Mouse (Mus musculus) frontal cortex, postnatal 10 days (tissue): ENCODE results near the gene Gm44511.
"Not testable (repeated sequence)": the region's sequence is repeated elsewhere in the genome, so short reads cannot be mapped to it uniquely, and the experiment has no call there.

Experiments used
- DNase-seq, 2 experiments: peaks; one replicate each; pipeline ENCODE4 v3.0.0; 2022; ENCODE audit warnings: low spot score in 2 of 2, mixed read lengths in 1 of 2

The Gm44511 gene

GRCm38 (mm10) chr6:128840669-128841068, 14.6 kb upstream of the Gm44511 start:
- DNase-seq, result not testable (repeated sequence)

- no peak for DNase-seq
Observed at GRCm38 (mm10) chr6:128839921-128840320, 13.8 kb upstream of the Gm44511 start.

- peak; percentile 69 to 75 for DNase-seq
Observed at GRCm38 (mm10) chr6:128839266-128839771, 13.2 kb upstream of the Gm44511 start.

GRCm38 (mm10) chr6:128838342-128839265, 12.5 kb upstream of the Gm44511 start:
- DNase-seq, result peak; percentile 76 to 88

GRCm38 (mm10) chr6:128837454-128838341, 11.6 kb upstream of the Gm44511 start:
- DNase-seq, result peak in 1 of 2 experiments; percentile 50

GRCm38 (mm10) chr6:128836955-128837334, 10.8 kb upstream of the Gm44511 start:
- no peak for DNase-seq

GRCm38 (mm10) chr6:128836191-128836954, 10.3 kb upstream of the Gm44511 start:
- DNase-seq, result no peak

- DNase-seq, result no peak
Observed at GRCm38 (mm10) chr6:128835571-128835970, 9.5 kb upstream of the Gm44511 start.

GRCm38 (mm10) chr6:128833046-128833445, 6.9 kb upstream of the Gm44511 start:
- DNase-seq, result no peak

GRCm38 (mm10) chr6:128829837-128830236, 3.7 kb upstream of the Gm44511 start:
- no peak for DNase-seq

- no peak for DNase-seq
Observed at GRCm38 (mm10) chr6:128826781-128827180, 666 bp upstream of the Gm44511 start.

GRCm38 (mm10) chr6:128818083-128818802, 7.9 kb downstream of the Gm44511 start:
- no peak for DNase-seq

- no peak for DNase-seq
Observed at GRCm38 (mm10) chr6:128808532-128808931, 17.6 kb downstream of the Gm44511 start.

- DNase-seq, result no peak
Observed at GRCm38 (mm10) chr6:128807021-128807420, 19.1 kb downstream of the Gm44511 start.

GRCm38 (mm10) chr6:128804823-128805640, 21.1 kb downstream of the Gm44511 start:
- DNase-seq, result peak in 1 of 2 experiments; percentile 48

GRCm38 (mm10) chr6:128802999-128803857, 22.9 kb downstream of the Gm44511 start:
- DNase-seq, result peak; percentile 92 to 93

- no peak for DNase-seq
Observed at GRCm38 (mm10) chr6:128802557-128802956, 23.6 kb downstream of the Gm44511 start.

GRCm38 (mm10) chr6:128800696-128801095, 25.4 kb downstream of the Gm44511 start:
- DNase-seq, result not testable (repeated sequence)

GRCm38 (mm10) chr6:128799896-128800270, 26.2 kb downstream of the Gm44511 start:
- no peak for DNase-seq
